Mouse (Mus musculus) ES-CJ7 (cell line): Measurements from ENCODE around the gene Emp1.

Source experiments
- DNase-seq: peaks from one replicate; pipeline ENCODE4 v3.0.0; 2011; ENCODE audit warnings: low read depth, low spot score

Emp1 gene

GRCm38 (mm10) chr6:135407323-135407722 lies 45.0 kb downstream of the Emp1 start:
- DNase-seq: no peak

GRCm38 (mm10) chr6:135411712-135412319 lies 49.5 kb downstream of the Emp1 start:
- DNase-seq: no peak

DNA sequence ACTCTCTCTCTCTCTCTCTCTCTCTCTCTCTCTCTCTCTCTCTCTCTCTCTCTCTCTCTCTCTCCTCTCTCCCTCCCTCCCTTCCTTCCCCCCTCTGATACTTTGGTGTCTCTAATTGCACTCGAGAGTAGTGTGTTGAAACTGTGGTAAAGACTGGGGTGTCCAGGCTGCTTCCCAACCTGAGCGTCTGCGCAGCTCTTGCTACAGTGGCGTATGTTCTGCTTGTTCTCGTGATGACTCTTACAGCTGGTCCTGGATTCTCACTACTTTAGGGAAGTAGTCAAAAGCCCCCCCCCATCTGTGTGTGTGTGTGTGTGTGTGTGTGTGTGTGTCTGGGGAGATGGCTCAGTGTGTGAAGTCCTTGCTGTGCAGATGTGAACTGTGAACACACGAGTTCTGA lies 50.3 kb downstream of the Emp1 start:
- no peak for DNase-seq

DNA sequence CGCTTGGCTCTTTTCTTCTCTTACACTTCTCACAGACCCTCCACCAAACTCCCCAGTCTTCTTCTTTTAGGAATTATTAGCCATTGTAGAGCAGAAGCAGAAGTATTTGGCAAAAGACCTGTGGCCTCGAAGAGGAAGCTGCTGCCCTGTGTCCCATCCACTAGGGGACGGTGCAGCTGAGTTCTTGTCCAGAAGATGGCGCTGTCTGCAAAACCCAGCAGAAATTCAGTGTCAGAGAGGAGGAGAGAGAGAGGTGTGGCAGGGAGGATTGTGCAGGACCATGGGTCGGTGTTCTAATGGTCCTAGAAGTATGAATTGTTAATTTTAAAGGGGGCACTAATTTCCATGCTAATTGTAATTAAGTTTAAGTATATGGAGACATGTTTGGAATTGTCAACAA lies 55.1 kb downstream of the Emp1 start:
- DNase-seq: peak; percentile 77

DNA sequence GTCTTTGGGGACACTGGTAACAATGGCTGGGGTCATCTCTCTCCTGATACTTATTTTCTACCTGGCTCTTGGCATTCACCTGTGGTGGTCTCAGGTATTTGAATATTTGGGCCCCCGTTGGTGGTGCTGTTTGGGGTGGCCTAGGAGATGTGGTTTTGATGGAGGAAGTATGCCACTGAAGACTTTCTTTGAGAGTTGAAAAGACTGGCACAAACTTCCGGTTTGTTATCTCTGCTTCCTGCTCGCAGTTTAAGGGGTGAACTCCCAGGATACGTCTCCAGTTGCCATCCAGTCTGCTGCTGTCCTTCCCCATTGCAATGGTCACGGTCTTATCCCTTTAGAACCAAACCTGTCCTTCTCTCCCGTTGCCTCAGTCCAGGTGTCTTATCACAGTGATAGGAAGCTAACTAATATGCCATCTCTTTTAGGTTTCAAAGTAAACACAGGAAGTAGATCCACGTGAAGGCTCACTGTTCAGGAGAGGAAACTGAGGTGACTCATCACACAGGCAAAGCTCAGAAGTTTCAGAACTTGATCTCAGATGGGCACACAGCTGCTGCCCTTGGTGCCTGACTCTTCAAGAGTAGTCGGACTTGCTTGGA lies 56.0 kb downstream of the Emp1 start:
- no peak for DNase-seq

- DNase-seq: no peak
Measured at GRCm38 (mm10) chr6:135428246-135428645, 65.9 kb downstream of the Emp1 start.

- no peak for DNase-seq
Measured at GRCm38 (mm10) chr6:135429268-135429909, 67.0 kb downstream of the Emp1 start.

DNA sequence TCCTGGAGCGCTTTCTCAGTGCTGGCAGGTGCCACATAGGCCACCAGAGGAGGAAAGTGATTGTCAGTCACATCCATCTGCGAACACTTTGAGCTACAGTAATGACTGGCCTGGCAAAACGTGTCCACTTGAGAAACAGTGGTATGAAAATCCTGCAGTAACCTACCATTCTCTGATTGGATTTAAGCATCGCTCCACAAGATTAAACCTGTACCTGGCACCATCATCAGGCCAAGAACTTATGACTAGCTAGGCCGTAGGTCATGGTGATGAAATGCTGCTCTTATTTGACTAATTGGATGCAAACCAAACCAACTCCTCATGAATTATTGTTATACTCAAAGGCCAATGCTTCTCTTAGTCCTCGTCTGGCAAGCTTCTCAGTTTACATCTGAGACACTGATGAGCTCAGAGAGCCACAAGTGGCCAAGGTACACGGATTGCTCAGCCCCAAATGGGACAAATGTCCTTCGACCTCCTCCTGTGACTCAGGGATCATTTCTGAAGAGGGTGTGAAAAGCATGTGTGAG lies 68.2 kb downstream of the Emp1 start:
- no peak for DNase-seq
